Mouse (Mus musculus): ENCODE results near the gene Tpmt.

Gene Tpmt

DNA sequence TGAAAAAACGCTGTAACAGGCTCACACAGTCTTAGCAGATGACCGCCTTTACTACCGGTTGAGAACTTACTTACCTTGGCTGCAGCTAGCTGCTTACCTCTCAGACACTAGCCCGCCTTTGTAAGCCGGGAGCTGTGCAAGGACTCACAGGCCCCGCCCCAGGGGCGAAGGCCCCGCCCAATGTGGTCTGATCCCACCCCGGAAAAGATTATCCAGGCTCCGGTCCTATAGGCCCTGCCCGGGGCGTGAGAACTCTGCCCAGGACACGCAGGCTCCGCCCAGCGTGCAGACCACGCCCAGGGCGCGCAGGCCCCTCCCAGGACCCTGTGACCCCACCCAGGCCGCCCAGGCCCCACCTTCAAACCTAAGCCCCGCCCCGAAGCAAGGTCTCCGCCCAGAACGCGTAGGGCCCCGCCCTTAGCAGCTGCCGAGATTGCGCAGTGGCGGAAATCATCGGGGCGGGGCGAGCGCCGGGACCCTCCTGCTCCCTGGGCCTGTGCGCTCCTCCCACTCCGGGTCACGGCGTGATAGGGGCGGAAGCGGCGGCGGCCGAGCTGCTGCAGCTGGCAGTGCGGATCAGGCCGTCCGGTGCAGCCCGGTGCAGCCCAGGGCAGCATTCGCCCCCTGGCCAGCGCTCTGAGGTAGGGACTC, 1.4 kb downstream of the Tpmt start, which contains the start of gene Kdm1b:
Kdm1b (plus strand) TSS at position 470 of the 651 bp plus-strand sequence.
- in situ Hi-C loops (cut with MboI; ENCODE audit: low sequenced_read_pairs), result no loop called here

DNA sequence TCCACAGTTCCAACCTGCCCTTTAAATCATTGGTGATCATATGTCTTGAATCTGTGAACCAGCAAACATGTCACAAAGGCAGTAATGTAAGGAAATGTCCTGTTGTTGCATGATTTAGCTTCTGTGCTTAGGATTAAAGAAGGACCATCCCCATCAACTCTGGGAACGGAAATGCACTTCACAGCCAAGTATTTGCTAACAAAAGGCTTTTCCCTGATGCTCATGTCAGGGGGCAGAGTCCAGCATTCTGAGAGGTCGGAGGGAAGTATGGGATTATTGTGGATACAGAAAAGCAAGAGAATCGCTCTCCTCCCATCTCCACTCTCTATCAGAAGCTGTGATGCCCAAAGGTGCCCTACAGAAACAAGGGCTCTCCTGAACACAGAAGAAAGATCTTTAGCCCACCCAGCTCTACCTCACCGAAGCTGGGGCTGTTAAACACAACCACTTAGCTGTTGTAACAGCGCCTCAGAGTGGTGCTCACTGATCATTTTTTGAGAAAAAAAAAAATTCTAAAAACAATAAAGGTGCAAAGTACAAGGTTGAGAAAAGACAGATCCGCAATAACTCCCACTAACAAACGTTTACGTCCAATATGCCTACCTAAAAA, 2.4 kb downstream of the Tpmt start:
- in situ Hi-C loops (cut with MboI; ENCODE audit: low sequenced_read_pairs), result no loop called here

DNA sequence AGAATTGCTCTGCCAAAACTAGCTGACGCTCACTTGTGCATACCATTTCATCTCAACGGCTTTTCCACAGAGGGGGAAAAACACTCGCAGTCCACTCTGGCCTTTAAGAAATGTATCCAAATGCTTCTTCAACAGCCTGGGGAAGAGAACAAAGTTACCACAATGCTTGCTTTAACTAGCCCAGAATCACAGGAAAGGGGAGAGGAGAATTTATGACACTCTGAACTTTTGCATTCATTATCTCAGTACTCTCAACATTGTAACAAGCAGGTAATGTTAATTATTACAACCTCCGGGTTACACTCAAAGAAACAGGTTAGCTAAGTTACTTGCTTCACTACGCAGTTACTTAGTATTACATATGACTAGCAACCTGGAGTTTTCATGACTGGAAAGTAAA, 4.5 kb downstream of the Tpmt start:
- in situ Hi-C loops (cut with MboI; ENCODE audit: low sequenced_read_pairs), result no loop called here

DNA sequence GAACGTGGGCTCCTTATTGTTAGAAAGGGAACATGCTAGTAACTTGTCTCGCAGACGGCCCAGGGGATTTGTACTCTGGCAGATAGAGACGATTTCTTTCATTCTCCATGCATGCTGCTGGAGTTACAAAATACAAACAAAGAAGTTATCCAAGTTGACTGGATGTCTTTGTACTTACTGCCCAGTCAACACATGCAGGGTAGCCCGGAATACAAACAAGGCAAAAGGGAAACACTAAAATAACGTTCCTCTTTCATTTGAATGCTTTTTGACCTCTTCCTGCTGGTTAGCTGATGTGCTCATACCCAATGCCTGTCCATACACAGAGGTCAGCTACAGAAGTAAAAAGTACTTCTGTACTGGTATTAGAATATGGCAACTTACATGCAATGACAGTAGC, 6.6 kb downstream of the Tpmt start:
- in situ Hi-C loops (cut with MboI; ENCODE audit: low sequenced_read_pairs), result no loop called here

DNA sequence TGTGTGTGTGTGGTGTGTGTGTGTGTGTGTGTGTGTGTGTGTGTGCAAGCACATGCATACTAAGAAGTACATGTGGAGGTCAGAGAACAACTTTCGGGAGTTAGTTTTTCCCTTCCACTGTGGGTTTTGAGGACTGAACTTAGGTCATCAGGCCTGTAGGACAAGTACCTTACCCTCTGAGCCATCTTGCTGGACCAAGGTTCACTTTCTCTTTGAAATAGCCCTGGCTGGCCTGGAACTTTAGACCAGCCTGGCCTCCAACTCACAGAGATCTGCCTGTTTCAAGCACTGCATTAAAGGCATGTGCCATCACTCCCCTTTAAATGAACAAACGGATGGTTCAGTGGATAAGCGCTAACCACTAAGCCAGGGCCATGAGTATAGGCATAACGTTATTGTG, 10.9 kb downstream of the Tpmt start:
- in situ Hi-C loops (cut with MboI; ENCODE audit: low sequenced_read_pairs), result no loop called here

DNA sequence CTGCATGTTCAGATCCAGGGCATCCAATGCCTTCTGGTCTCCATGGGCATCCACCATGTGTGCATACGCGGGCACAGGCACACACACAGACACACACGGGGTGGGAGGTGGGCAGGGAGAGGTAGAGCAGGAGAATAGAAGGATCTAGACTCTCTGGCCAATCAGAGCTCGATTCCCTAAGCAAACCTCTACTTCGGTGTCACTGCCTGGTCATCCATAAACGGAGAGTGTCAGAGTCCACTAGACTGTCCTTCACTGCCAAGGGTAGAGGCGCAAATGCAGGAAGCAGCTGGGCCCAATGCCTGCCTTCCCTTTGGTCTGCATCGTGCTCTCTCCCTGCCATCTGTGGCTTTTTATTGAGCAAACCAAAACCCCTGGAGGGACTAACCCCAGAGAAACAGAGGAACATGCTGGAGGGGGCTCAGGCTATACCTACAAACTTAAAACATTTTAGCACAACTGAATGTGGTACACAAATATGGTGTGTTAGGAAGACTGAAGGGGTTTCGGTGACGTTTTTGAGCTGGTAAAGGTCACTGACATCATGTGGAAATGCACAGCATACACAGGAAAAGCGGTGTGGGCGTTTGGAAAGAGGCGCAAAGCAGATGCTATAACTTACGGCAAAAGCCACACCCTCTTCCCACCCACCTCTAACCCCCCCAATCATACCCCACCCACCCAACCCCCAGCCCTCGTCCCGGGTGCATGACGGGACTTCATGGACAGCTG, 14.0 kb downstream of the Tpmt start:
- in situ Hi-C loops (cut with MboI; ENCODE audit: low sequenced_read_pairs), result no loop called here

DNA sequence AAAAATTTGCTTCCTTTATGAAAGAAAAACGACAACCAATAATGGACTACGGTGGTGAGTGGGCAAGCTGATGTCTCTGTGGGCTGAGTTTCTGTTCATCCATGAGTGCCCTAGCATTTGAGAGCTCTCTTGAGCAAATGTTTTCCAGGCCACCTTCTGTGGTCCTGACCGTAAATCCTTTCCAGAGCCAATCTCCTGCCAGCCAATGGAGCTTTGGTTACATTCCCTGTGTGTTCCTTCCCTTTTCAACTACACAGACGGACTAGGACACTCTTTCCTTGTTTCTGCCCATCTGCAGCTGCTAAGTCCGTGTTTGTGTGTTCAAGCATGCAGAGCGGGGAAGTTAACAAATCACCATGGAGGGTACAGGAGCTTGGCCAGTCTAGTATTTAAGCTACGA, 23.7 kb downstream of the Tpmt start:
- in situ Hi-C loops (cut with MboI; ENCODE audit: low sequenced_read_pairs), result loop anchor here (25.0 kb wide), 1 partner anchor 183 kb away; no protein-coding TSS in a partner anchor

DNA sequence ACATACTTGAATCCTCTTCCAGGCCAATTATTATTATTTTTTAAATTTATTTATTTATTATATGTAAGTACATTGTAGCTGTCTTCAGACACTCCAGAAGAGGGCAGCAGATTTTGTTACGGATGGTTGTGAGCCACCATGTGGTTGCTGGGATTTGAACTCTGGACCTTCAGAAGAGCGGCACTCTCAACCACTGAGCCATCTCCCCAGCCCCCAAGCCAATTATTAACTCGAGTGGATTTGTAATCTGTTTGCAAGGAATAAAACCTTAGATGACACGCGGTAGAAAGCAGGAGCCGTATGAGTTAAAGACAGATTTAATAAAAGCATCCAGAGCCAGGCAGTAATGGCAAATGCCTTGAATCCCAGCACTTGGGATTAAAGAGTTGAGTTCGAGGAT, 24.8 kb downstream of the Tpmt start:
- in situ Hi-C loops (cut with MboI; ENCODE audit: low sequenced_read_pairs), result loop anchor here (25.0 kb wide), 1 partner anchor 182 kb away; no protein-coding TSS in a partner anchor

DNA sequence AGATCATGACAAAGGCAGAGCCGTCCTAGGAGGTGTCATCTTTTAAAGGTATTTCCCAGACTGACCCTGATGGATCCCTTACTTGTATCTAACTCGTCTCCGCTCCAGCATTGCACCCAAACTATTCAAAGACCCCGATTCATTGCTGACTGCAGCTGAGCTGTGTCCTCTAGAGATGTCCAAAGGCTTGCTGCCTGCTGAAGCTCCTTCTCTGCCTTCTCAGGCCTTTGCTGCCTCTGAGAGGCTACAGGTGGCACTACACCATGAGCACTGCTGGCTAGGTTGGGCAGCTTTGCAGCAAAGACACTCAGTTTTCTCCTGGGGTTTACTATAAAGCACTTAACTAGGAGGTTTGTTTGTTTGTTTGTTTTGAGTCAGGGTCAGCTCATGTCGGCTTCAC, 27.3 kb downstream of the Tpmt start:
- in situ Hi-C loops (cut with MboI; ENCODE audit: low sequenced_read_pairs), result loop anchor here (25.0 kb wide), 1 partner anchor 180 kb away; no protein-coding TSS in a partner anchor

DNA sequence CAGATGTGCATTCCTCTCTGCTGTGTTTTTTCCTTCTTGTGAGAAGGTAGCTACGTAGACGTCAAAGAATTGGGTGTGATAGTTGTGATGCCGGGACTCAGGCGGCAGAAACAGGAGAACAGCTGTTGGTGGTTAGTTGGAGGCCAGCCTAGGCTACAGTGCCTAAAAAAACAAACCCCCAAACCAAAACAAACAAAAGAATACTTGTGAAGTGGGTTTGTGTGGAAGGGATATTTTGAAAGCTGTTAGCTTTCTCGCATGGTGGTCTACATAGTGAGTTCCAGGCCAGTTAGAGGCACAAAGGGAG, 29.4 kb downstream of the Tpmt start:
- in situ Hi-C loops (cut with MboI; ENCODE audit: low sequenced_read_pairs), result loop anchor here (25.0 kb wide), 1 partner anchor 178 kb away; no protein-coding TSS in a partner anchor

DNA sequence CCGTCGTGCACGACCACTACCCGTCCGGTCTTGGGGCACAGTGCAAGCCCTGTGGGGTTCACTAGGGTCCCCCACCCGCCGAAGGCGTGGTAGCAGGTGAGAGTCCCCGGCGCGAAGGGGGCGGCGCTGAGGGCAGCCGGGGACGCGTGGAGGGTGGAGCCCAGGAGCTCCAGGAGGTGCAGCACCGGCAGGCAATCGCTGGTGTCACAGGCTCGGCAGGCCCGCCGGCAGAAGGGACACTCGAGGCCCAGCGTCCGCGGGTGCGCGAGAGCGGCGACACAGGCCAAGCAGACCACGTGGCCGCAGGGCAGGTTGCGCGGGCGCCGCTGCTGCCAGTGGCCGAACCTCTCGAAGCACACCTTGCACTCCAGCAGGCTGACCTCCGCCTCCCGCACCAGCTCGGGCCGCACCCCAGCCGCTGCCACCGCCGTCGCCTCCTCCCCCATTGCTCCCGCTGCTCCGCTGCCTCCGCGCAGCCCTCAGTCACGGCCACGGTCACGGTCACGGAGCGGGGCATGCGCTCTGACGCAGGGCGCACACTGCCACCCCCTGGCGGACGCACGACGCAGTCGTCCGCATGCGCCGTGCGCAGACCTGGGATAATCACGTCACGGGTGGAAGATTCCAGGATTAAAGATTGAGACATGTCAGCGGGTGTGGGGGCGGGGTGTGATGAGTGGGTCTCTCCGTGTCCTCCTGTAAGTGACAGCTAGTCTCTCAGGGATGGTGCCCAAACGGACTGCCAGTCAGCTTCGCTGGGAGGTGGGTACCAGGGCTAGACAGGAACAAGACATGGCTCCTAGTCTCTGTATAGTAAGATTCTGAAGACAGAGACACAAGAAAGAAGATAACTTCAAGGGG, 30.0 kb downstream of the Tpmt start, which contains the start of gene Nhlrc1:
Nhlrc1 (minus strand) TSS at position 517 of the 861 bp plus-strand sequence.
- in situ Hi-C loops (cut with MboI; ENCODE audit: low sequenced_read_pairs), result loop anchor here (25.0 kb wide), 1 partner anchor 177 kb away; no protein-coding TSS in a partner anchor

DNA sequence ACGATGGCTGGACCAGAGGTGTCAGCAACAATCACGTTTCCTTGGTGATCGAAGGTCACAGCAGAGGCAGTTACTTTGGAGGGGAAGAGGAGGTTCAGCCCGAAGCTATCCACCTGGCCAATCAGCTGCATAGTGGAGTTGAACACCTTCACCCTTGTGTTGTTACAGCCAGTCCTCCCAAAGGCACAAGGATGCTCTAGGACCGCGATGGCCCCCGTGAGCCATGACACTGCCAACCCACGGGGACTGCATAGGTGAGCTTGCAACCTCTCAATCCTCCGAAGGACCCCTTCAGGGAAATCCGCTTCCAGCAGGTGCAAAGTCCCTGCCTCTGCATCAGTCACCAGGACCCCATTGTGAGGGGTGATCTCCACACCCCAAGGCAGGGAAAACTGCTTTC, 30.8 kb downstream of the Tpmt start:
- in situ Hi-C loops (cut with MboI; ENCODE audit: low sequenced_read_pairs), result loop anchor here (25.0 kb wide), 1 partner anchor 176 kb away; no protein-coding TSS in a partner anchor

DNA sequence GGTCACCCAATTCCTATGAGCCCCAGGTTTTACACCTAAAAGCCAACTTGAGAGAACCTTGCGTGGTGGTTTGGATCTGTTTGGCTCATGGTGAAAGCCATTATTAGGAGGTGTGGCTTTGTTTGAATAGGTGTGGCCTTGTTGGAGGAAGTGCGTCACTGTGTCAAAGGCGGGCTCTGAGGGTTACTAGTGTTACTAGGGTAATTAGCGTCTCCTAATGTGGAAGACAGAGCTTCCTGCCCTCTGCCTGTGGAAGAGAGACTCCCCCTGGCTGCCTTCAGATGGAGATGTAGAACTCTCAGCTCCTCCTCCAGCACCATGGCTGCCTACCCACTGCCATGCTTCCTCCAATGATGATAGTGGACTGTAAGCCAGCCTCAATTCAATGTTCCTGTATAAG, 42.9 kb downstream of the Tpmt start:
- in situ Hi-C loops (cut with MboI; ENCODE audit: low sequenced_read_pairs), result loop anchor here (25.0 kb wide), 1 partner anchor 164 kb away; no protein-coding TSS in a partner anchor

DNA sequence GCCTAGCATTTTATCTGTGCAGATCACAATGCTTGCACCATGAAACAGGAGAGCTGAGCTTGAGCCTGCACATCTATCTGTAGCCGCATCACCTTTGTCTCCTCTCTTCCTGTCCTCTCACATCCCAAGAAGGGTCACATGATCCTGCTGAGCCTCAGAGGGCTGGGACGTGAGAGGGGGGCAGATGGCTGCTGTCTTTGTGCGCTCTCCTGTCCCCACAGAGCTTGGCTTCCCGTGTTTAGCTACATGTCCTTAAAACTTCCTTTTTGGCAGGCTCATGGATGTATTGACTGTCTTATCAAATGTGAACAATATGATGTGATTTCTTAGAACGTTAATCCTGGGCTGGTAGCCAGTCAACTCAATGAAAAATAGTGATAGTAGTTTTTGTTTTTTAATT, 45.0 kb downstream of the Tpmt start:
- in situ Hi-C loops (cut with MboI; ENCODE audit: low sequenced_read_pairs), result no loop called here

DNA sequence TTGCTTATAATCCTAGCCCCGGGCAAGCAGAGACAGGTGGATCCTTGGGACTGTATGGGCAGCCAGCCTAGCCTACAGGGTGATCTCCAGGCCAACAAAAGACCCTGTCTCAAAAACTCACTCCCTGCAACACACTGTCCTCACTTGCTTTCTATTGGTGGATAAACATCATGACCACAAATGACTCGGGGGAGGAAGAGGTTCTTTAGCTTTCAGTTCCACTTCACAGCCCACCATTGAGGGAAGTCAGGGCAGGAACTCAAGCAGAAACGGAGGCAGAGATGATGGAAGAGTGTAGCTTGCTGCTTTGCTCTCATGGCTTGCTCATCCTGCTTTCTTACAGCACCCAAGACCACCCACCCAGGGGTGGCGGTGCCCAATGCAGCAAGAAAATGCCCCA, 47.2 kb downstream of the Tpmt start:
- in situ Hi-C loops (cut with MboI; ENCODE audit: low sequenced_read_pairs), result no loop called here

DNA sequence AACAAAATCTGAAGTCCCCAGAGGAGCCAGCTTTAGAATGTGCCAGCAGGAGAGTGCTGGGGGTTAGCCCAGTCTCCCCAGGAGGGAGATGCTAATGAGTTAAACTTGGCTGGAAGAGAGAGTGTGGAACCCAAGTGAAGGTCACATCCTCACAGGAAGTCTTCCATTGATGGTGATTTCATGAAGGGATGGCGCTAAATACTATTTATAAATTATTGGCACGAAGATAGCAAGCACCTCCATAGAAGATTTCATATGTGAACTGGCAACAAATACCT, 51.3 kb downstream of the Tpmt start:
- in situ Hi-C loops (cut with MboI; ENCODE audit: low sequenced_read_pairs), result no loop called here

DNA sequence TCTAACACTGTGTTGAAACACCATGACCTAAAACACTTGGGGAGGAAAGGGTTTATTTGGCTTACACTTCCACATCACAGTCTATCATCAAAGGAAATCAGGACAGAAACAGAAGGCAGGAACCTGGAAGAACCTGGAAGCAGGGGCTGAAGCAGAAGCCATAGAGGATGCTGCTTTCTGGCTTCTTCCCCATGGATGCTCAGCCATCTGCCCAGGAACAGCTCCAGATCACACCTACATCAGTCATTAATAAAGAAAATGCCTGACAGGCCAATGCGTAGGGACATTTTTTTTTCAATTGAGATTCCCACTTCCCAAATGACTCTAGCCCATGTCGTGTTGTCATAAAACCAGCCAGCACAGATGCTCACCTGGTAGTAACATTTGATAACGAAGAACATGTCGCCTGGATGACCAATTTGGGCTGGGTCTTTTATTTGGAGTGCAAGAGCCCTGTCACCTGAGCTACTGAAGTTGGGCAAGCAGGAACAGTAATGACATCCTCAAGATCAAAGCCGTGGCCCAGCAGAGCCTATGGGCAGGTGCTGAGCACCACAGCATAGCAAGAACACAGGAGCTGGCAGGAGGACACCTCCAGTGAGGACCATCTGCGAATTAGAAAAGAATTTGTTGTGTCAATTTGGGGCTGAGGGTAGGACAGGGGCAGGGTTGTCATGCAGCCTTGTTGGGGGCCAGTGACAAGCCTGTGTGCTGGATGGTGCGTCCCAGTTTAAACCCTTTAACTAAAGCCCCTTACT, 51.8 kb downstream of the Tpmt start:
- in situ Hi-C loops (cut with MboI; ENCODE audit: low sequenced_read_pairs), result no loop called here

DNA sequence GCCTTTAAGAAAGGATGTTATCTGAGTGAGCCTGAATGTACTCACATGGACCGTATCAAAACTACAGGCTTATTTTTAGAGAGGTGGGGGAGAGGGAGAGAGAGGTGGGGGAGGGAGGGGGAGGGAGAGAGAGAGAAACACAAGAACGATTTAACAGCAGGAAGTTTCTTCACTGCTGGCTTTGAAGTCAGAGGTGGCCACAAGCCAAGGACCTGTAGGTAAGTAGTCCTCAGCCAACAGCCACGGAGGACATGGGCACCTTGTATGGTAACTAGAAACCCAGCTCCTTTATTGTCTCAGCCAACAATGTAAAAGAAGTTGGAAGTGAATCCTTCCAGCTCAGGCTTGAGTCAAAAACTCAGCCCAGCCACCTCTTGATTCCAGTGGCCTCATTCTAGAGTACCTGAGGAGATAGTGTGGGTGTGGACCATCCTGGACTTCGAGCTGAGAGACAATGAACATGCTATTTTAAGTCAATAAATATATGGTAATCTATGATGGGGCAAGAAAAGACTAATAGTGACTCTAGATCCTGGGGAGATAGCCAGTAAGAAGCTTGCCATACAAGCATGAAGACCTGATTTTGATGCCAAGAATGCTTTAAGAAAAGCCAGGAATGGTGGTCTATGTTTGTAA, 54.0 kb downstream of the Tpmt start:
- in situ Hi-C loops (cut with MboI; ENCODE audit: low sequenced_read_pairs), result no loop called here

DNA sequence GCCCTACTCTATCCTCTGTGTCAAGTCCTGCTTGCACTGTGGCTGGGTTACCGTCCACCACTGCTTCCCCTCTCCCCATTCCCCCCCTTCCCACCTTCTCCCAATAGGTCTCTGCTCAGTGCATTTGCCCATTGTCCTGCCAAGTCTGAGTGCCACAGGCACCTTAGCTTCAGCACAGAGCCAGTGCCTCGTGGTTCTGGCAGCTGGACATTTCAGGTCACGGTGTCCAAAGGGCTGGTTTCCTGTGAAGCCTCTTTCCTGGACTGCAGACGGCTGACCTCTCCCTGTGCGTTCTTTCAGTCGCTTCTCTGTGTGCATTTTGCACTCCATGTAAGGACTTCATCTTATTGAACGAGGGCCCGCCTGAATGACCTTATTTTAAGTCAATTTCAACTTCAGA, 56.6 kb downstream of the Tpmt start:
- in situ Hi-C loops (cut with MboI; ENCODE audit: low sequenced_read_pairs), result no loop called here

DNA sequence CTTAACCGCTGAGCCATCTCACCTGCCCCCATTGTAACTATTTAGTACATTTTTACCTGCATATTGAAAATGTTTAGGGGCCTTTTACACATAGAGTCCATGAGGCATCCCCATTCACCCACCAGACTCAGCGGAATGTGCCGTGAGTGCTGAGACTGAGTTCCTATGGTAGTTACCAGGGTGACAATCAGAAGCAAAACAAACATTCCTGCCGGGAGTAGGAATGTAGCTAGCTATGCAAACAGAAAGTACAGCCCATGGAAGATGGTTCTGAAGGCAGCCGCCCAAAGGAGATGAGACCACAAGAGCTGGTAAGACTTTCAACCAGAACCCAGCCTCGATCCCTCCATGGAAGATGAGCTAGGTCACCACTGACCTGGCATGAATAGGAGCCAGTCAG, 58.3 kb downstream of the Tpmt start:
- in situ Hi-C loops (cut with MboI; ENCODE audit: low sequenced_read_pairs), result no loop called here

All from CH12F3 (cell line).